Mouse (Mus musculus): ENCODE data around the gene Arel1.

Arel1 gene

GRCm38 (mm10) chr12:84970428-84971096, at the start of gene Arel1, which contains the start of gene Fcf1:
Gene Arel1, minus strand, starts transcription at chr12:84970900.
Gene Fcf1, plus strand, starts transcription at chr12:84970897.
- DNase-seq = peak; percentile 95

- no peak for DNase-seq
Observed at GRCm38 (mm10) chr12:85012185-85012584, 41.5 kb upstream of the Arel1 start.

- no peak for DNase-seq
Observed at GRCm38 (mm10) chr12:85010541-85010940, 39.8 kb upstream of the Arel1 start.

GRCm38 (mm10) chr12:85009776-85010175, 39.1 kb upstream of the Arel1 start:
- no peak for DNase-seq

GRCm38 (mm10) chr12:85007021-85007420, 36.3 kb upstream of the Arel1 start:
- DNase-seq = no peak

- DNase-seq = no peak
Observed at GRCm38 (mm10) chr12:85006206-85006605, 35.5 kb upstream of the Arel1 start.

- DNase-seq = no peak
Observed at GRCm38 (mm10) chr12:84999053-84999452, 28.4 kb upstream of the Arel1 start.

GRCm38 (mm10) chr12:84996501-84997398, 26.1 kb upstream of the Arel1 start:
- peak; percentile 17 for DNase-seq

- DNase-seq = peak; percentile 96
Observed at GRCm38 (mm10) chr12:84996083-84996496, 25.4 kb upstream of the Arel1 start, which contains the start of gene Ylpm1. Gene Ylpm1, plus strand, starts transcription at chr12:84996321.

- DNase-seq = no peak
Observed at GRCm38 (mm10) chr12:84995112-84995761, 24.5 kb upstream of the Arel1 start.

- no peak for DNase-seq
Observed at GRCm38 (mm10) chr12:84989456-84989855, 18.8 kb upstream of the Arel1 start.

GRCm38 (mm10) chr12:84979264-84979862, 8.7 kb upstream of the Arel1 start:
- no peak for DNase-seq

GRCm38 (mm10) chr12:84969656-84970427, 858 bp downstream of the Arel1 start:
- DNase-seq = no peak

- no peak for DNase-seq
Observed at GRCm38 (mm10) chr12:84968831-84969655, 1.7 kb downstream of the Arel1 start.

GRCm38 (mm10) chr12:84962606-84963005, 8.1 kb downstream of the Arel1 start:
- peak; percentile 1 for DNase-seq

- DNase-seq = no peak
Observed at GRCm38 (mm10) chr12:84958794-84959356, 11.8 kb downstream of the Arel1 start.

- DNase-seq = no peak
Observed at GRCm38 (mm10) chr12:84956317-84956716, 14.4 kb downstream of the Arel1 start.

GRCm38 (mm10) chr12:84952351-84952750, 18.3 kb downstream of the Arel1 start:
- no peak for DNase-seq

GRCm38 (mm10) chr12:84951531-84951930, 19.2 kb downstream of the Arel1 start:
- no peak for DNase-seq

GRCm38 (mm10) chr12:84950763-84951162, 19.9 kb downstream of the Arel1 start:
- DNase-seq = no peak
